Mouse (Mus musculus) gastrocnemius, adult 18-20 months (tissue): ENCODE results near the gene Magi2. TPM values are rescaled to one million over a fixed set of nuclear protein-coding genes. Genes with fewer than 3 reads are reported as not detected.
A peak's percentile ranks its signal among the peaks of the same experiment; 100 is the strongest.

Experiments
- DNase-seq: peaks from one replicate; pipeline ENCODE4 v3.0.0; 2021; ENCODE audit warnings: low spot score
- total RNA-seq, 2 experiments: library from RNA; stranded (reverse); gene quantifications; 2 replicates each; pipeline ENCODE4 v1.2.3; 2021

Magi2 gene
- total RNA-seq, 2 experiments from 2014 or later, result 0.53 to 0.85 TPM

DNA sequence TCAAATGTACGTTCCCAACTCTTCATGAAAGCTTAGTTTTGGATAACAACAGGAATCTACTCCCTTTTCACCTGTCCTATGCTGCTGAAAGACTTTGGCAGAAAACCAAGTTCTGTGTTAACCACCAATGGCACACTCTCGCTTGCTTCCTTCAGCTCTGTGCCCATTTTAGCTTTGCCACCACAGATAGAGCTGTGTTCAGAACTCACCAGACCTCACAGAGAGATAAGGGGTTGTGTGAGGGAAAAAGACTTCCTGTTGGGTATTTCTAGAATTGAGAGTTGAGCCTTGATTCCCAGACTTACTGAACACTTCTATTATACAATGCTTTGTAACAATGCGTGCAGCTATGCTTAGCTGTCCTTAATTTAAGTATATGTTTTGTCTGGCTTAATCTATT lies 705.3 kb downstream of the Magi2 start:
- DNase-seq, result no peak

GRCm38 (mm10) chr5:19933190-19933589 lies 706.4 kb downstream of the Magi2 start:
- DNase-seq, result no peak

GRCm38 (mm10) chr5:19951102-19951501 lies 724.3 kb downstream of the Magi2 start:
- no peak for DNase-seq

DNA sequence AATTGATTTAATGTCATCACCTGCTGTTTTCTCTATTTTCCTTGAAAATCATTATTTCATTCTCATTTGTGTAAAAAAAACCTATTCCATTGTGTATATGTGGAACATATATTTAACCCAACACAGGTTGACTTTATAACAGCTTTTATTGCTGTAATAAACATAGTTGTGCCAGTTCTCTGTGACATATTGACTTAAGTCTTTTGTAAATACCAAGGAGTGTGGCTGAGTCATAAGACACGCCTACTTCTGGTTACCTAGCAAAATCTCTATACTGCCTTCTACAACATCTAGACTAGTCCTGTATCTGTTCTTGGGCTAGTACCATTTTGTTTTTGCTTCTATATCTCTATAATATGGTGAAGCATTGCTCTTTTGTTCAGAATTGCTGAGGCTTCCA lies 737.3 kb downstream of the Magi2 start:
- DNase-seq, result no peak

DNA sequence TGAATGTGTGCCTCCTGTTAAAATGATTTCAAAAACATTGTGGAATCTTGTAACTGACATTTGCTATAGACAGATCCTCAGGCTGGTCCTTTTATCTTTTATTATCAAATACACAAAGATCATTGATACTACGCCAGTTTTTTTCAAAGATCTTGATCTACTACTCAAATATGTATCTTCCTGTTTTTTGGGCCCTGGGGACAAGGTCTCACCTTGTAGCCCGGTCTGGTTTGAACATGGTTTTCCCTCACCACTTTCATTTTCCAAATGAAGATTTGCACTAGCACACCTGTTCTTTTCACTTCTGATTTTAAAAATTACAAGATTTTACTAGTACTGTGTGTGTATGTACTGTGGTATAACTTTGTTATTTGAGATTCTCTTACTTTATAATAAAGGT lies 745.9 kb downstream of the Magi2 start:
- no peak for DNase-seq

DNA sequence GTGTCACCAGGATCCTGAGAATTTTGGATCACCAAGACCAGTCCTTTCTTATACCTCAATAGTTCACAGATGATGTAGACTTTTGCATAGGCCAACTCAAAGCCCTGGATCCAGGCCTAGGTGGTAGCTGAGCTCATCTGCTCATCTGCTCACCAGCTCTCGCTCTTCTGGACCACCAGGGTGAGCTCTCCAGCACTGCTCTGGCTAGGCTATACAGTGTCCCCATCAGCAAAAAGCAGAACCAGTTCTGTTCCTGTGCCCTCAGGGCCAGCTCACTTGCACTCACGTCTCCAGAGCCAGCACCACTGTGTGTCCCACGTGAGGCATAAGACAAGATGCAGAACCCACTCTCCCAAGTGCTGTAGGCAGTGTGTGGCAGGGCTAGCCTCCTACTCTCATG lies 747.0 kb downstream of the Magi2 start:
- DNase-seq, result no peak

DNA sequence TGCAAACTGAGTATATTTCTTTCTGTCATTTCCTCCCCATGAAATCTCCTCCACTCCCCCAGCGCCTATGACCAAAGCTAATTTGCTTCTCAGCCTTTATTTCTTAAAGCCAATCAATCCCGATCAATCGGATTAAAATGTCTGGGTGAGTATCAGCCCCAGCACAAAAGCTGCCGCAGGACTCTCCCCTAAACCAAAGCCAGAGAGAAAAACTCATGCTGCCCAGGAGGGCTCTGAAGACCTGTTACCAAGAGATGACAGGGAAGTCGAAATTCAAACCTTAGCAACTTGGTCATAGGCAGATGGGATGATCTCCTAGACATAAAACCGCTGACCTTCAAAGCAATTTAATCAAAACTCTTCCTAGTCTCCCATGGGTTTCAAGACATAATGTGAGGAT lies 754.7 kb downstream of the Magi2 start:
- DNase-seq, result no peak

- no peak for DNase-seq
Measured at GRCm38 (mm10) chr5:19982031-19982430, 755.2 kb downstream of the Magi2 start.

GRCm38 (mm10) chr5:19999486-19999885 lies 772.6 kb downstream of the Magi2 start:
- DNase-seq, result no peak

GRCm38 (mm10) chr5:19999912-20000311 lies 773.1 kb downstream of the Magi2 start:
- DNase-seq, result no peak

DNA sequence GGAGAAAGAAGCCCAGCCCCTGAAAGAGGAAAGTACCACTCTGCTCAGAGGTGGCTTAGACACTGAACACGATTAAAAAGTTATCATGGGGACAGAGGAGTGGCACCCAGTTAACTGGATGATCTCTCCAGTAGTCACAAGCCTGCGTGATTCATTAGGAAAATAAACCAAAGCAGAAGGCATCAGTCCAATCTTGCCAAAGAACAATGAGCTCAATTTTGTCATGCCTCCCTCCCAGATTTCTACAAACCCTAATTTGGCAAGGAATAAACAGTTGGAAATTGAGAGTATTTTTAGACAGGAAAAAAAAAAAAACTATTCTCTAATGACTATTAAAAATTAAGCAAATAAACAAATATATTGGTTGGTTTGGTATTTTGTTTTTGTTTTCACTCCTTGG lies 779.8 kb downstream of the Magi2 start:
- no peak for DNase-seq

DNA sequence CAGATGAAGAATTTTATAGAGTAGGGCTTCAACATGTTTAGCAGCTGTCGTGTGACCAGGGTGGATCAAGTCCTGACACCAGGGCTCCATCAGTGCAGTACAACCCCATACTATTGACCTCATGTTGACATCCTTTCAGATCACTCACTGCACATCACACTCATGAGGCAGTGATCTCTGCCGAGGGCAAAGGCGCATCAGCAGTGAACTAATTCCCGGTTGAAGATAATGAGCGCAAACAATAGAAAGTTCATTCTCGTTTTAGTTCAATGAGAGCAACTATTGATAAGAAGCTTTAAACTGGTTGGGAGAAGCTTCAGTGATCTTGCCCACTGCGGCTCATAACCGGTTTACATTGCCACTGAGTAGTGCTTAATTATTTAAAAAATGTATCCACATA lies 780.4 kb downstream of the Magi2 start:
- DNase-seq, result no peak

DNA sequence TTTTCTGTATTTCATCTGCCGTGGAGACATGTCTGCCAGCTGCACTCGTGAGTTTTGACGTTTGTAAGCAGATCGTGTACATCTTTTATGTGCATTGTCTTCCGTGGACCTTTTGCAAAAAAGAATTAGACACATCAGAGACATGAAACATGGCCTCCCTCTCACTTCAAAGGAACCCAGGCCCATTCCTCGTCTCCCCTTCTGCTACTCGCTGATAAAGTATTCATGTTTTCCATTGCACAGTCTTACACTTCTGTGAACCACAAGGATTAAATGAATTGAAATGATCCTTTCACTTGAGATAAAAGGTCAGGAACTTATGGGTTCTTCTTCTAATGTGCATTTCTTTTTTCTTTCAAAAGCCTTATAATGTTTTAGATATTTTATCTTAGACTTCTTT lies 783.4 kb downstream of the Magi2 start:
- no peak for DNase-seq

DNA sequence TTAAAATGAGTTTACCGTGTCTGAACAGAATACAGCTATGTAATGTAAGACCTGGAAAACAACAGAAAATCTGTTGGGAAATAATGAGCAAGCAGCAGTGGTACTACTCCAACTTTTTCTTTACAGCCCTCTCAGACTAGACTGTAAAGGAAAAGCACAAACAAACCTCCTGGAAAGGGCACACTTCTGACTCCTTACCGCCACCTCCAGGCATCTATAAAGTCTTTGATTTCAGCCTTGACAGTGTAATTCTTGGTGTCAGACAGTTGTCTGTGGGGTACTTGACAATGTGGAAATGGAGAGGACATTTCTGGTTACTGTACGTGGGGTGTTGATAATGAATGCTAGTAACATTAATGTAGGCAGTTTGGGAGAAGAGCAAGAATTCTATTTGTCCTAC lies 791.2 kb downstream of the Magi2 start:
- no peak for DNase-seq

DNA sequence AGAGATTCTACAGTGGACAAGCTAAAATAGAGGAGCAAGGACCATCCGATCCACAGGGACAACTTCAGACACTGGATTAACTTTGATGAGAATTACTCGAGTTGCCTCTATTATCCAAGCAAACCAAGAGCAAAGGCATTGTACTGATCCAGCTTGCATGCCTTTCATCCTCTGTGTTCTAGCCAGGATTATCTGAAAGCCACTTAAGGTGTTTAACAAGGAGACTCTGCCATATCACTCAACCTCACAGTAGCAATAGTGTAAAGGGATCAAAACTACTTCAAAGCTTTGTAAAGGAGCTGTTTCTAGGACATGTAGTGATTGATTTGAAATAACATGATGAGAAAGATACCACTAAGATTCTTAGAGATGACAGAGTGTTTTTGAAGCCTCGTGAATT lies 819.8 kb downstream of the Magi2 start:
- DNase-seq, result no peak

- DNase-seq, result no peak
Measured at GRCm38 (mm10) chr5:20048386-20048785, 821.5 kb downstream of the Magi2 start.

- DNase-seq, result no peak
Measured at GRCm38 (mm10) chr5:20050284-20050683, 823.4 kb downstream of the Magi2 start.

GRCm38 (mm10) chr5:20055000-20055399 lies 828.2 kb downstream of the Magi2 start:
- DNase-seq, result no peak

DNA sequence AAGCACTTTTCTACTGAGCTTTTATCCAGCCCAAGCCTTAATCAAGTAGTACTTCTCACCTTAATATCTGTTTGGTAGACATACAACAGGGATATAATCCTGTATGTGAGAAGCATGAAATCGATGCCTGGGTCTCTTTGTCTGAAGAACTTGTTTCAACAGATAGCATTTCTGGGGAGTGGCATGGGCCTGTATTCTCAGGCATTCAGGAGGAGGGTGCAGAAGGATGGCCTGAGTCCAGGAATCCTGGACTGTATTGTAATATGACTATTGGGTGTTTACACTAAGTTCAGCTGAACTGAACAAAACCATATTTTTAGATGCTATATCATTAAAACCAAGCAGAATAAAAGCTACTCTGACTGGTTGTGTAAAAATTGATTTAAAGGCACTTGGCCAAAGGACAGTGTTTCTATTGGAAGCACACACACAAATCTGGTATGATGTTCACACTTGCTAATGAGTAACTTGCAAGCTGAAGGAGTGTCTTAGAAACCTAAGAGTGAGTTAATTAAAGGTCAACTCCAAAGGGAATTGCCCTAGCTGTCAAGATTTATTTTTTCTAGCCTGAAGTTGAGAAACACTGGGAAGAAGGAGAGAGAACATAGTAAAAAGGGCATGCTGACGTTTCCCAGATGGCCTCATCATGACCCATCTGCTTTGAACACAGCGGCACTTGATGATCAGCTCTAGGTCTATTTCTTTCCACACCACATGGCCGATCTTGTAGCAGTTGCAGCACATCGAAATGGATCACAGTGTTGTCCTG lies 829.4 kb downstream of the Magi2 start:
- no peak for DNase-seq

GRCm38 (mm10) chr5:20056856-20057255 lies 830.0 kb downstream of the Magi2 start:
- DNase-seq, result no peak

DNA sequence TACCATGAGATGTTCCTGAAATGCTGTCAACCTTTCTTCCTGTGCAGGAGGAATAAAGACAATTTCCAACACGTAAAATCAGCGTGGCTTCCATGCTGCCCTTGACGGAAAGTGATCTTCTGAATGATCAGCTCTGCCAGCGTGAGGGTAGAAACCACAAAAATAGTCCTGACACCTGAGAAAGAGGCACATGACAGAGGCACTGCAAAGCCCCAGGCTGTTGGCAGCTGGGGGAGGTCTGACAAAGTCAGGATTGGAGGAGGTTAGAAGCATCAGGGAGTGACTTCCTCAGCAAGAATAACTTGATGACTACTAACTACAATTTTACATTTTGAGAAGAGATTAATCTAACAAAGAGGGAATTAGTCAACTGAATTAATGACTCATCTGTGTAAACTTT lies 835.2 kb downstream of the Magi2 start:
- DNase-seq, result peak; percentile 22

- no peak for DNase-seq
Measured at GRCm38 (mm10) chr5:20065081-20065480, 838.2 kb downstream of the Magi2 start.

- DNase-seq, result no peak
Measured at GRCm38 (mm10) chr5:20068496-20068895, 841.7 kb downstream of the Magi2 start.
